Mouse (Mus musculus): ENCODE data around the gene Ube2j2. TPM values are rescaled to one million over a fixed set of nuclear protein-coding genes. Genes with fewer than 3 reads are reported as not detected.

The Ube2j2 gene
- polyA plus RNA-seq (2014; fragmentation: Nextera tagmentation; extraction: Ambion mirVana): 142 and 160 TPM in 2 replicates

DNA sequence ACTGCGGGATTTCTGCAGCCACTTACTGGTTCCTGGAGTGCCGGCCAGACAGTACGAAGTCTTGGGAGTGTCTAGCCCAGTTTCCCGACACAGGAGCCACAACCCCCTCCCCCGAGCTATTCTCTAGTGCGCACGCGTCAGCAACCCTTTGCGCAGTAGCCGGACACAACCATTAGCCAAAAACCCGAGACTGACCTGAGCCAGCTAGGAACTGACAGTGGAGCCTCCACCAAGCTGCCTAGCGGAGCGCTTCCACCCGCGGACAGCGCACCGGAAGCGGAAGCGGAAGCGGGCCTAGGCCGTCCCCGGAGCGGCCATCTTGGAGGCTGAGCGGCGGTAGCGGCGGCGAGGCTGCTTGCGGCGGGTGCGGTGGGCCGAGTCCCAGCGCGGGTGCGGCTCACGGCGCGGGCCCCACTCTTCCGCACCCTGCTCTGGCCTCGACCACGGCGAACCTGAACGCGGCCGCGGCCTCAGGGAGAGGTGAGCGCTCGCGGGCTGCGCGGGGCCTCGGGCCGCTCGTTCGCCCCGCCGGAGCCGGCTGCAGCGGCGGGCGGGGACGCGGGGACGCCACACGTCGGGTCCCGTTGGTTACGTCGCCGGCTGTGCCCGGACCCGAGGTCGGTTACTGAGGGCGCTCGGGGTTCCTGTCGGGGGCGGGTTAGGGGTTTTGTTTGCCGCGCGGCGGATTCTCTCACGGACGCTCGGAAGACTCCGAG is at the start of gene Ube2j2:
TSS of gene Ube2j2 (plus strand) at position 298 of the 716 bp plus-strand sequence.
- under 1% methylated on average over 60 of the region's 85 CpGs for WGBS
- H3K4me1 ChIP-seq (replicated peaks; ENCODE audit: control insufficient read depth, insufficient read depth, low read length): peaks cover 4% of the 10 kb centered on the region; the same call in 1 of the 2 replicates
- peak within 1 kb of the TSS; percentile 78 for H3K27ac ChIP-seq (ENCODE audit: low read depth, low read length)
- no peaks in the 10 kb centered on the region for H3K9me3 ChIP-seq (ENCODE audit: control insufficient read depth, low read length)
- no peaks in the 10 kb centered on the region; the same call in 1 of the 2 replicates for H3K36me3 ChIP-seq (ENCODE audit: control insufficient read depth, insufficient read depth, low read length)
- no peaks in the 10 kb centered on the region for H3K27me3 ChIP-seq (ENCODE audit: control insufficient read depth, insufficient read depth, low read length)
- ATAC-seq (ENCODE audit: low FRiP score) (peak; percentile 98), DNase-seq (ENCODE audit: low spot score) (peak; percentile 97)
- H3K9ac ChIP-seq (ENCODE audit: low read depth, low read length): peak within 1 kb of the TSS; percentile 91
- H3K4me3 ChIP-seq (ENCODE audit: low read depth, low read length): peak within 1 kb of the TSS; percentile 99
- peak within 1 kb of the TSS; percentile 89 for H3K4me2 ChIP-seq (replicated peaks; ENCODE audit: low read depth, low read length)

DNA sequence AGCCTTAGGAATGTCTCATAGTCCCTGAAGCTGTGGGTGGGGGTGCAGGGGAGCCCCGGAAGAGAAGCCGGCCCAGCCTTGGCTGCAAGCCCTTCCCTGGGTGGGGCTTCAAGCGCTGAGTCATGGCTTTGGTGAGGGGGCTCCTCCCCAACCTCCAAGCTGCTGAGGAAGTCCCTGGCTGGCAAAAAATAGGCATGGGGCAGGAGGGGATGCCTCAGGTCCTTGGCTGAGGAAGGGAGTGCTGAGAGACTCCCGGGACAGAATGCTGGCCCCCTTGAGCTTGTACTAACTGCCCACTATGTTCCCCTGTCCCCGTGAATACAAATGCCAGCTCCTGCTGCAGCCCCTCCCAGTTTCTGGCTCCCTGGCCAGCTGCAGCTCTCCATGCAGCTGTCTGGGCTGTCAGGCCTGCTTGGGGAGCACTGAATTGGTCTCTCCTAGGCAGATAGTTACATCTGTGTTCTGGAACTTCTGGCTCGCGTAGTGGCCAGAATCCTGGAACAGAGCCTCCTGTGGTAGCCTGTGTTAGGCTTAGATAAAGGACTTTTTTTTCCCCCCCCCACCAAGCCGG is 49.2 kb upstream of the Ube2j2 start:
- H3K36me3 ChIP-seq (ENCODE audit: control insufficient read depth, insufficient read depth, low read length): peaks cover 12% of the 10 kb centered on the region; the same call in 1 of the 2 replicates
- H3K27ac ChIP-seq (ENCODE audit: low read depth, low read length): no peak overlapping the region; the same call in 1 of the 2 replicates
- H3K4me3 ChIP-seq (ENCODE audit: low read depth, low read length): peak overlapping the region; percentile 1; the same call in 1 of the 2 replicates
- ATAC-seq (ENCODE audit: low FRiP score): no peak
- 31% methylated on average over 8 of the region's 8 CpGs for WGBS
- H3K4me2 ChIP-seq (replicated peaks; ENCODE audit: low read depth, low read length): peak overlapping the region; percentile 85
- DNase-seq (ENCODE audit: low spot score): no peak
- no peaks in the 10 kb centered on the region for H3K27me3 ChIP-seq (ENCODE audit: control insufficient read depth, insufficient read depth, low read length)
- peaks cover 16% of the 10 kb centered on the region for H3K4me1 ChIP-seq (replicated peaks; ENCODE audit: control insufficient read depth, insufficient read depth, low read length)
- no peaks in the 10 kb centered on the region for H3K9me3 ChIP-seq (ENCODE audit: control insufficient read depth, low read length)
- H3K9ac ChIP-seq (ENCODE audit: low read depth, low read length): peak overlapping the region; percentile 25

- Histone ChIP-seq H3K9ac (ENCODE audit: low read depth, low read length) (no peak overlapping the region), H3K4me2 (replicated peaks; ENCODE audit: low read depth, low read length) (no peak overlapping the region), H3K27me3 (ENCODE audit: control insufficient read depth, insufficient read depth, low read length) (no peaks in the 10 kb centered on the region), H3K4me1 (replicated peaks; ENCODE audit: control insufficient read depth, insufficient read depth, low read length) (peaks cover 16% of the 10 kb centered on the region), H3K4me3 (ENCODE audit: low read depth, low read length) (no peak overlapping the region), H3K9me3 (ENCODE audit: control insufficient read depth, low read length) (no peaks in the 10 kb centered on the region), H3K27ac (ENCODE audit: low read depth, low read length) (no peak overlapping the region), H3K36me3 (ENCODE audit: control insufficient read depth, insufficient read depth, low read length) (peaks cover 12% of the 10 kb centered on the region; the same call in 1 of the 2 replicates)
- ATAC-seq (ENCODE audit: low FRiP score) (no peak), DNase-seq (ENCODE audit: low spot score) (peak; percentile 23)
- 51% methylated on average over 6 of the region's 6 CpGs for WGBS
Measured at GRCm38 (mm10) chr4:155895216-155895615, 48.4 kb upstream of the Ube2j2 start.

DNA sequence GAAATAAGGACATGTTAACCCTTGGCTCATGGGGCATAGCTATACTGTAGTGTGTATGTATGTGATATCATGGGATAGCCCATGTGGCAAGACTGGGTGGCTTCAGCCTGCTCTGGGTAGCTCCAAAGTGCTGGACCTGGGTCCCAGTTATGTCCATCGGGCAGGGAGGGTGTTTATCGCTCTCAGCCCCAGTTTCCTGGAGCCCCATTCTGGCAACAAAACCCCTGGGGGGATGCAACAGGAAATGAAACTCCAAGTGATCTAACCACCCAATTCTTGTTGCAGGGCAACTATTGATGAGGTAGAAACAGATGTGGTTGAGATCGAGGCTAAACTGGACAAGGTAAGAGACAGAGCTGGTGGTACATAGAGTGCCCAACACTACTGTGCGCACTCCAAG is 47.8 kb upstream of the Ube2j2 start:
- DNase-seq (ENCODE audit: low spot score): no peak
- Histone ChIP-seq H3K27ac (ENCODE audit: low read depth, low read length) (no peak overlapping the region), H3K4me1 (replicated peaks; ENCODE audit: control insufficient read depth, insufficient read depth, low read length) (peaks cover 13% of the 10 kb centered on the region), H3K36me3 (ENCODE audit: control insufficient read depth, insufficient read depth, low read length) (peaks cover 12% of the 10 kb centered on the region; the same call in 1 of the 2 replicates), H3K9ac (ENCODE audit: low read depth, low read length) (no peak overlapping the region), H3K4me2 (replicated peaks; ENCODE audit: low read depth, low read length) (no peak overlapping the region), H3K27me3 (ENCODE audit: control insufficient read depth, insufficient read depth, low read length) (no peaks in the 10 kb centered on the region), H3K9me3 (ENCODE audit: control insufficient read depth, low read length) (no peaks in the 10 kb centered on the region), H3K4me3 (ENCODE audit: low read depth, low read length) (no peak overlapping the region)
- WGBS: 96% methylated on average over 4 of the region's 4 CpGs
- no peak for ATAC-seq (ENCODE audit: low FRiP score)

DNA sequence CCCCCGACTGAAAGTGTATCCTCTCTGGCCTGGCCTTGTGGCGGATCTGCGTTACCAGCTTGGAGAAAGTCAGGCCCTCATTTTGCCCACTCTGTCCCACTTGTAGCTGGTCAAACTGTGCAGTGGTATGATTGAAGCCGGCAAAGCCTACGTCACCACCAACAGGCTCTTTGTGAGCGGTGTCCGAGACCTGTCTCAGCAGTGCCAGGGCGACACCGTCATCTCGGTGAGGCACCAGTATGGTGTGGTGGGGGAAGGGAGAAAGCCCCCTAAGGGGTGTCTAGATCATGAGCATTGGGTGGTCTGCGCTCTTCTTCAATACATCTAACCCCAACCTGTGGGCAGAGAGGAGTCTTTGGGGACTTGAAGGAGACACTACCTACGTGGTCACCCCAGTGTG is 47.2 kb upstream of the Ube2j2 start:
- H3K36me3 ChIP-seq (ENCODE audit: control insufficient read depth, insufficient read depth, low read length): peaks cover 12% of the 10 kb centered on the region; the same call in 1 of the 2 replicates
- WGBS: 97% methylated on average over 12 of the region's 12 CpGs

GRCm38 (mm10) chr4:155898318-155898717 is 45.3 kb upstream of the Ube2j2 start:
- no peak for ATAC-seq (ENCODE audit: low FRiP score)
- 98% methylated on average over 2 of the region's 2 CpGs for WGBS
- H3K4me3 ChIP-seq (ENCODE audit: low read depth, low read length): no peak overlapping the region
- no peak overlapping the region for H3K27ac ChIP-seq (ENCODE audit: low read depth, low read length)
- no peak overlapping the region for H3K9ac ChIP-seq (ENCODE audit: low read depth, low read length)
- H3K4me2 ChIP-seq (replicated peaks; ENCODE audit: low read depth, low read length): no peak overlapping the region
- peaks cover 10% of the 10 kb centered on the region for H3K4me1 ChIP-seq (replicated peaks; ENCODE audit: control insufficient read depth, insufficient read depth, low read length)
- peaks cover 27% of the 10 kb centered on the region for H3K36me3 ChIP-seq (ENCODE audit: control insufficient read depth, insufficient read depth, low read length)
- no peaks in the 10 kb centered on the region for H3K9me3 ChIP-seq (ENCODE audit: control insufficient read depth, low read length)
- H3K27me3 ChIP-seq (ENCODE audit: control insufficient read depth, insufficient read depth, low read length): no peaks in the 10 kb centered on the region
- no peak for DNase-seq (ENCODE audit: low spot score)

More for the DNA sequence above, 47.2 kb upstream of the Ube2j2 start:
- Histone ChIP-seq H3K27ac (ENCODE audit: low read depth, low read length) (no peak overlapping the region), H3K27me3 (ENCODE audit: control insufficient read depth, insufficient read depth, low read length) (no peaks in the 10 kb centered on the region), H3K9me3 (ENCODE audit: control insufficient read depth, low read length) (no peaks in the 10 kb centered on the region), H3K4me2 (replicated peaks; ENCODE audit: low read depth, low read length) (no peak overlapping the region), H3K4me1 (replicated peaks; ENCODE audit: control insufficient read depth, insufficient read depth, low read length) (peaks cover 13% of the 10 kb centered on the region), H3K9ac (ENCODE audit: low read depth, low read length) (no peak overlapping the region), H3K4me3 (ENCODE audit: low read depth, low read length) (no peak overlapping the region)
- ATAC-seq (ENCODE audit: low FRiP score) (no peak), DNase-seq (ENCODE audit: low spot score) (no peak)

DNA sequence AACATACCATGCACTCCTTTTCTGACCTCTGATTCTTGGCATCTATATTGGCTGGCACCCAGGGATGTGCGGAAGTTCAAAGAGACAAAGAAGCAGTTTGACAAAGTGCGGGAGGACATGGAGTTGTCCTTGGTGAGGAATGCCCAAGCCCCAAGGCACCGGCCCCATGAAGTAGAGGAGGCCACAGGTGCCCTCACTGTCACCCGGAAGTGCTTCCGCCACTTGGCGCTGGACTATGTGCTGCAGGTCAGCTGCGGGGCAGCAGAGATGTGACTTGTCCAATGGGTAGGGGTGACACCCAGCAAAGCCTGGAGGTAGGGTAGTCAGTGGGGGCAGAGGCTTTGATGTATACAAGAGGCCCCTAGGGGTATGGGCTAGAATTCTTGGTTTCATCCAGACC is 44.3 kb upstream of the Ube2j2 start:
- 93% methylated on average over 7 of the region's 7 CpGs for WGBS

GRCm38 (mm10) chr4:155901205-155901604 is 42.4 kb upstream of the Ube2j2 start:
- Histone ChIP-seq H3K36me3 (ENCODE audit: control insufficient read depth, insufficient read depth, low read length) (peaks cover 36% of the 10 kb centered on the region), H3K4me1 (replicated peaks; ENCODE audit: control insufficient read depth, insufficient read depth, low read length) (no peaks in the 10 kb centered on the region), H3K4me3 (ENCODE audit: low read depth, low read length) (no peak overlapping the region), H3K9ac (ENCODE audit: low read depth, low read length) (no peak overlapping the region), H3K9me3 (ENCODE audit: control insufficient read depth, low read length) (no peaks in the 10 kb centered on the region), H3K27me3 (ENCODE audit: control insufficient read depth, insufficient read depth, low read length) (no peaks in the 10 kb centered on the region), H3K4me2 (replicated peaks; ENCODE audit: low read depth, low read length) (no peak overlapping the region), H3K27ac (ENCODE audit: low read depth, low read length) (no peak overlapping the region)
- no peak for ATAC-seq (ENCODE audit: low FRiP score)
- DNase-seq (ENCODE audit: low spot score): no peak
- 84% methylated on average over 3 of the region's 3 CpGs for WGBS

More for the DNA sequence above, 44.3 kb upstream of the Ube2j2 start:
- no peak overlapping the region for H3K4me3 ChIP-seq (ENCODE audit: low read depth, low read length)
- no peak overlapping the region for H3K9ac ChIP-seq (ENCODE audit: low read depth, low read length)
- no peak overlapping the region for H3K27ac ChIP-seq (ENCODE audit: low read depth, low read length)
- no peak for ATAC-seq (ENCODE audit: low FRiP score)
- no peak overlapping the region for H3K4me2 ChIP-seq (replicated peaks; ENCODE audit: low read depth, low read length)
- H3K9me3 ChIP-seq (ENCODE audit: control insufficient read depth, low read length): no peaks in the 10 kb centered on the region
- DNase-seq (ENCODE audit: low spot score): no peak
- peaks cover 33% of the 10 kb centered on the region for H3K36me3 ChIP-seq (ENCODE audit: control insufficient read depth, insufficient read depth, low read length)
- H3K4me1 ChIP-seq (replicated peaks; ENCODE audit: control insufficient read depth, insufficient read depth, low read length): peaks cover 2% of the 10 kb centered on the region; the same call in 1 of the 2 replicates
- no peaks in the 10 kb centered on the region for H3K27me3 ChIP-seq (ENCODE audit: control insufficient read depth, insufficient read depth, low read length)
